14 mouse cellular contexts compared by ENCODE assay signal in genomic region chr17:46255147-46255546, GRCm38 (mm10). TPM values are rescaled to one million over a fixed set of nuclear protein-coding genes. Genes with fewer than 3 reads are reported as not detected.
DNase-seq lines count a peak whose midpoint lies in the region; ATAC-seq and TF ChIP-seq lines count a peak whose summit lies in the region.
"Had no signal": no experiment of that assay in that cellular context is flagged by ENCODE, and none has a peak within 500 bp of the region (broad histone marks: within the 10 kb centered on the region; RNA-seq: fewer than 3 reads in every experiment).

No protein-coding gene starts in this region.

- no peak for ATAC-seq in heart, embryonic 12.5 days (ENCODE audit: insufficient number of reproducible peaks, low FRiP score)
- no peak for ATAC-seq in embryonic facial prominence, embryonic 12.5 days (ENCODE audit: insufficient number of reproducible peaks, insufficient read depth, low FRiP score, low TSS enrichment)
- 0 out of 2 replicates have a peak, but pooled peaks have one; percentile 9 for ATAC-seq in hindbrain, embryonic 12.5 days (ENCODE audit: low FRiP score)
- no peak for ATAC-seq in midbrain, embryonic 13.5 days

- H3K79me2 ChIP-seq in heart, adult 2 months (replicated peaks; ENCODE audit: control insufficient read depth, insufficient read depth, low read length) = no peaks in the 10 kb centered on the region

- 0 out of 2 replicates have a peak overlapping the region, but pooled peaks have one; percentile 0 for H3K4me3 ChIP-seq in heart, embryonic 12.5 days
- H3K4me3 ChIP-seq in heart, adult 2 months = no peak overlapping the region
- H3K4me3 ChIP-seq in embryonic facial prominence, embryonic 12.5 days = 0 out of 2 replicates have a peak overlapping the region, but pooled peaks have one; percentile 1
- peak overlapping the region; percentile 79; the same call in 1 of the 2 replicates for H3K4me3 ChIP-seq in hindbrain, embryonic 12.5 days
- H3K4me3 ChIP-seq in midbrain, embryonic 13.5 days (replicated peaks) = peak overlapping the region; percentile 82

- H3K9me3 ChIP-seq in heart, embryonic 12.5 days (replicated peaks) = 0 out of 2 replicates have a peak, but pooled peaks cover 4% of the 10 kb centered on the region
- H3K9me3 ChIP-seq in embryonic facial prominence, embryonic 12.5 days = 0 out of 2 replicates have a peak, but pooled peaks cover 6% of the 10 kb centered on the region
- no peaks in the 10 kb centered on the region for H3K9me3 ChIP-seq in hindbrain, embryonic 12.5 days (replicated peaks)
- no peaks in the 10 kb centered on the region for H3K9me3 ChIP-seq in midbrain, embryonic 13.5 days
- H3K9me3 ChIP-seq: liver, embryonic 15.5 days; megakaryocyte, embryonic 14.5 days had no signal

- DNase-seq in heart, adult 2 months = no peak
- no peak for DNase-seq in urinary bladder, postnatal 36 days (ENCODE audit: low spot score in 2 of 2)
- DNase-seq in frontal cortex, postnatal 10 days (ENCODE audit: low spot score in 2 of 2) = no peak
- DNase-seq in thymus, postnatal 4 days = no peak
- DNase-seq: kidney, postnatal 14 days; thymus, postnatal 14 days had no signal

- no peak for TF ChIP-seq EP300 in heart, adult 2 months (IDR thresholded peaks at IDR 0.05; ENCODE audit: insufficient read depth, low read depth, low read length)

- H3K36me3 ChIP-seq in heart, embryonic 12.5 days = peaks cover 64% of the 10 kb centered on the region
- H3K36me3 ChIP-seq in heart, adult 2 months (ENCODE audit: control insufficient read depth, insufficient read depth, low read length) = no peaks in the 10 kb centered on the region
- H3K36me3 ChIP-seq in embryonic facial prominence, embryonic 12.5 days = peaks cover 57% of the 10 kb centered on the region
- H3K36me3 ChIP-seq in hindbrain, embryonic 12.5 days = peaks cover 60% of the 10 kb centered on the region
- peaks cover 63% of the 10 kb centered on the region for H3K36me3 ChIP-seq in midbrain, embryonic 13.5 days

- H3K9ac ChIP-seq in heart, embryonic 12.5 days = no peak overlapping the region
- no peak overlapping the region for H3K9ac ChIP-seq in heart, adult 2 months (ENCODE audit: low read depth, low read length)
- H3K9ac ChIP-seq in embryonic facial prominence, embryonic 12.5 days = peak overlapping the region; percentile 65; the same call in 1 of the 2 replicates
- 0 out of 2 replicates have a peak overlapping the region, but pooled peaks have one; percentile 41 for H3K9ac ChIP-seq in hindbrain, embryonic 12.5 days
- peak overlapping the region; percentile 82 for H3K9ac ChIP-seq in midbrain, embryonic 13.5 days (replicated peaks)
- H3K9ac ChIP-seq: liver, embryonic 15.5 days had no signal

- H3K4me2 ChIP-seq in heart, embryonic 12.5 days = peak overlapping the region; percentile 15; the same call in 1 of the 2 replicates
- H3K4me2 ChIP-seq in embryonic facial prominence, embryonic 12.5 days (replicated peaks) = no peak overlapping the region
- H3K4me2 ChIP-seq in hindbrain, embryonic 12.5 days (replicated peaks) = peak overlapping the region; percentile 99
- peak overlapping the region; percentile 98 for H3K4me2 ChIP-seq in midbrain, embryonic 13.5 days (replicated peaks)

- peaks cover 30% of the 10 kb centered on the region for H3K27me3 ChIP-seq in heart, embryonic 12.5 days (replicated peaks)
- no peaks in the 10 kb centered on the region for H3K27me3 ChIP-seq in heart, adult 2 months (ENCODE audit: control insufficient read depth, insufficient read depth, low read length)
- H3K27me3 ChIP-seq in embryonic facial prominence, embryonic 12.5 days = peaks cover 24% of the 10 kb centered on the region
- peaks cover 18% of the 10 kb centered on the region for H3K27me3 ChIP-seq in hindbrain, embryonic 12.5 days
- peaks cover 6% of the 10 kb centered on the region for H3K27me3 ChIP-seq in midbrain, embryonic 13.5 days

- TF ChIP-seq POLR2A in heart, adult 2 months (IDR thresholded peaks at IDR 0.05; ENCODE audit: insufficient read depth, low read depth, low read length) = no peak

- TF ChIP-seq CTCF in heart, adult 2 months (IDR thresholded peaks at IDR 0.05) = no peak

- H3K4me1 ChIP-seq in heart, embryonic 12.5 days (replicated peaks) = peaks cover 13% of the 10 kb centered on the region
- peaks cover 3% of the 10 kb centered on the region; the same call in 1 of the 2 replicates for H3K4me1 ChIP-seq in heart, adult 2 months (ENCODE audit: control insufficient read depth, insufficient read depth, low read length)
- H3K4me1 ChIP-seq in embryonic facial prominence, embryonic 12.5 days = peaks cover 9% of the 10 kb centered on the region; the same call in 1 of the 2 replicates
- H3K4me1 ChIP-seq in hindbrain, embryonic 12.5 days = peaks cover 20% of the 10 kb centered on the region
- H3K4me1 ChIP-seq in midbrain, embryonic 13.5 days (replicated peaks) = peaks cover 26% of the 10 kb centered on the region

- WGBS in heart, embryonic 12.5 days = 28% methylated on average over 6 of the region's 6 CpGs
- WGBS in heart, adult 2 months = 29% methylated on average over 6 of the region's 6 CpGs
- 31% methylated on average over 6 of the region's 6 CpGs for WGBS in embryonic facial prominence, embryonic 12.5 days
- 33% methylated on average over 6 of the region's 6 CpGs for WGBS in hindbrain, embryonic 12.5 days
- WGBS in midbrain, embryonic 13.5 days = 32% methylated on average over 6 of the region's 6 CpGs

- no peak overlapping the region for H3K27ac ChIP-seq in heart, embryonic 12.5 days (ENCODE audit: poor library complexity, severe bottlenecking)
- H3K27ac ChIP-seq in heart, adult 2 months = no peak overlapping the region
- no peak overlapping the region for H3K27ac ChIP-seq in embryonic facial prominence, embryonic 12.5 days
- H3K27ac ChIP-seq in hindbrain, embryonic 12.5 days = no peak overlapping the region
- no peak overlapping the region for H3K27ac ChIP-seq in midbrain, embryonic 13.5 days
- H3K27ac ChIP-seq: liver, embryonic 15.5 days had no signal

- intact Hi-C loops in heart, adult 2 months (cut with DNase I) = no loop called here

RNA-seq across cellular contexts. Expression of gene Lrrc73, which starts 1.8 kb away (rescaled TPM):
- 0.89 and 0.91 TPM in 2 replicates for polyA plus RNA-seq in heart, embryonic 12.5 days (2016; fragmentation: Nextera tagmentation; extraction: Ambion mirVana)
- under 1 TPM; 0.21 to 0.34 TPM for total RNA-seq in heart, adult 2 months (2021)
- 0.59 and 0.70 TPM in 2 replicates for polyA plus RNA-seq in heart, adult 2 months (2012; rRNA removed)
- 1.2 and 1.4 TPM in 2 replicates for polyA plus RNA-seq in embryonic facial prominence, embryonic 12.5 days (2016; fragmentation: Nextera tagmentation; extraction: Ambion mirVana)
- 3.9 and 4.1 TPM in 2 replicates for polyA plus RNA-seq in hindbrain, embryonic 12.5 days (2016; fragmentation: Nextera tagmentation; extraction: Ambion mirVana)
- polyA plus RNA-seq in midbrain, embryonic 13.5 days (2015; fragmentation: Nextera tagmentation; extraction: Ambion mirVana) = 7.5 and 8.2 TPM in 2 replicates
- total RNA-seq: gastrocnemius, adult 8-10 months; hematopoietic stem cell, adult 5-6 weeks had no signal
- polyA plus RNA-seq: liver, embryonic 15.5 days had no signal

RNA-seq across cellular contexts. Expression of gene Yipf3, which starts 7.3 kb away (rescaled TPM):
- polyA plus RNA-seq in heart, embryonic 12.5 days (2016; fragmentation: Nextera tagmentation; extraction: Ambion mirVana) = 66.6 and 72.0 TPM in 2 replicates
- 10 to 100 TPM; 72.4 to 82.8 TPM for total RNA-seq in heart, adult 2 months (2021)
- polyA plus RNA-seq in heart, adult 2 months (2012; rRNA removed) = 136 and 142 TPM in 2 replicates
- 82.5 and 86.2 TPM in 2 replicates for polyA plus RNA-seq in embryonic facial prominence, embryonic 12.5 days (2016; fragmentation: Nextera tagmentation; extraction: Ambion mirVana)
- polyA plus RNA-seq in hindbrain, embryonic 12.5 days (2016; fragmentation: Nextera tagmentation; extraction: Ambion mirVana) = 77.2 and 83.8 TPM in 2 replicates
- 87.3 and 91.6 TPM in 2 replicates for polyA plus RNA-seq in midbrain, embryonic 13.5 days (2015; fragmentation: Nextera tagmentation; extraction: Ambion mirVana)

RNA-seq across cellular contexts. Expression of gene Polr1c, which starts 7.3 kb away (rescaled TPM):
- 44.5 and 48.6 TPM in 2 replicates for polyA plus RNA-seq in heart, embryonic 12.5 days (2016; fragmentation: Nextera tagmentation; extraction: Ambion mirVana)
- total RNA-seq in heart, adult 2 months (2021) = 10 to 100 TPM; 20.2 to 24.7 TPM
- polyA plus RNA-seq in heart, adult 2 months (2012; rRNA removed) = 19.1 and 25.8 TPM in 2 replicates
- 100 and 102 TPM in 2 replicates for polyA plus RNA-seq in embryonic facial prominence, embryonic 12.5 days (2016; fragmentation: Nextera tagmentation; extraction: Ambion mirVana)
- polyA plus RNA-seq in hindbrain, embryonic 12.5 days (2016; fragmentation: Nextera tagmentation; extraction: Ambion mirVana) = 76.1 and 91.8 TPM in 2 replicates
- 92.8 and 99.0 TPM in 2 replicates for polyA plus RNA-seq in midbrain, embryonic 13.5 days (2015; fragmentation: Nextera tagmentation; extraction: Ambion mirVana)

RNA-seq across cellular contexts. Expression of gene Tjap1, which starts 27.7 kb away (rescaled TPM):
- polyA plus RNA-seq in heart, embryonic 12.5 days (2016; fragmentation: Nextera tagmentation; extraction: Ambion mirVana) = 43.7 and 44.1 TPM in 2 replicates
- 10 to 100 TPM; 28.3 to 34.7 TPM for total RNA-seq in heart, adult 2 months (2021)
- 35.8 and 39.1 TPM in 2 replicates for polyA plus RNA-seq in heart, adult 2 months (2012; rRNA removed)
- 64.0 and 66.4 TPM in 2 replicates for polyA plus RNA-seq in embryonic facial prominence, embryonic 12.5 days (2016; fragmentation: Nextera tagmentation; extraction: Ambion mirVana)
- 50.0 and 54.1 TPM in 2 replicates for polyA plus RNA-seq in hindbrain, embryonic 12.5 days (2016; fragmentation: Nextera tagmentation; extraction: Ambion mirVana)
- 31.3 and 37.2 TPM in 2 replicates for polyA plus RNA-seq in midbrain, embryonic 13.5 days (2015; fragmentation: Nextera tagmentation; extraction: Ambion mirVana)

RNA-seq across cellular contexts. Expression of gene Dlk2, which starts 42.1 kb away (rescaled TPM):
- 0.28 and 0.33 TPM in 2 replicates for polyA plus RNA-seq in heart, embryonic 12.5 days (2016; fragmentation: Nextera tagmentation; extraction: Ambion mirVana)
- under 1 TPM; 0.23 to 0.39 TPM for total RNA-seq in heart, adult 2 months (2021)
- 0.35 and 0.74 TPM in 2 replicates for polyA plus RNA-seq in heart, adult 2 months (2012; rRNA removed)
- 4.5 and 5.5 TPM in 2 replicates for polyA plus RNA-seq in embryonic facial prominence, embryonic 12.5 days (2016; fragmentation: Nextera tagmentation; extraction: Ambion mirVana)
- polyA plus RNA-seq in hindbrain, embryonic 12.5 days (2016; fragmentation: Nextera tagmentation; extraction: Ambion mirVana) = 2.9 and 3.1 TPM in 2 replicates
- 7.3 and 7.5 TPM in 2 replicates for polyA plus RNA-seq in midbrain, embryonic 13.5 days (2015; fragmentation: Nextera tagmentation; extraction: Ambion mirVana)
- total RNA-seq: hematopoietic stem cell, adult 5-6 weeks had no signal
- polyA plus RNA-seq: liver, embryonic 15.5 days had no signal

Comparison
In these comparisons a context has a peak if more than half of its experiments do, and no peak if none do; other contexts are left out.
1. H3K9ac ChIP-seq: peak in embryonic facial prominence, embryonic 12.5 days (single experiment), hindbrain, embryonic 12.5 days (single experiment) and midbrain, embryonic 13.5 days (single experiment); none in heart, embryonic 12.5 days (single experiment) and heart, adult 2 months (single experiment).